Mouse (Mus musculus) erythroid progenitor cell, adult 5-6 weeks (primary cell): ENCODE measurements around the gene Ftsj3. TPM values are rescaled to one million over a fixed set of nuclear protein-coding genes. Genes with fewer than 3 reads are reported as not detected.

Experiments used
- ATAC-seq: replicated peaks from 2 replicates; pipeline ENCODE4 v1.8.0; 2016; ENCODE audit warnings: moderate number of reproducible peaks, mild to moderate bottlenecking, moderate TSS enrichment, inconsistent platforms; ENCODE audit not compliant: poor library complexity, low FRiP score, severe bottlenecking
- total RNA-seq, 2 experiments: library from RNA; stranded (forward) in 1 of 2; stranded (reverse) in 1 of 2; fragments of 150-400 nt in 1 of 2; fragments of 186-747, 209-891 nt in 1 of 2; gene quantifications; 2 replicates each; pipeline versions ENCODE4 v1.2.3 to v1.2.4; 2015 to 2017; ENCODE audit warnings: low replicate concordance in 2 of 2

The Ftsj3 gene
- total RNA-seq (2015; ENCODE audit: low replicate concordance) (6.5 and 13.8 TPM in 2 replicates), total RNA-seq (2017; ENCODE audit: low replicate concordance) (19.1 and 20.7 TPM in 2 replicates)

DNA sequence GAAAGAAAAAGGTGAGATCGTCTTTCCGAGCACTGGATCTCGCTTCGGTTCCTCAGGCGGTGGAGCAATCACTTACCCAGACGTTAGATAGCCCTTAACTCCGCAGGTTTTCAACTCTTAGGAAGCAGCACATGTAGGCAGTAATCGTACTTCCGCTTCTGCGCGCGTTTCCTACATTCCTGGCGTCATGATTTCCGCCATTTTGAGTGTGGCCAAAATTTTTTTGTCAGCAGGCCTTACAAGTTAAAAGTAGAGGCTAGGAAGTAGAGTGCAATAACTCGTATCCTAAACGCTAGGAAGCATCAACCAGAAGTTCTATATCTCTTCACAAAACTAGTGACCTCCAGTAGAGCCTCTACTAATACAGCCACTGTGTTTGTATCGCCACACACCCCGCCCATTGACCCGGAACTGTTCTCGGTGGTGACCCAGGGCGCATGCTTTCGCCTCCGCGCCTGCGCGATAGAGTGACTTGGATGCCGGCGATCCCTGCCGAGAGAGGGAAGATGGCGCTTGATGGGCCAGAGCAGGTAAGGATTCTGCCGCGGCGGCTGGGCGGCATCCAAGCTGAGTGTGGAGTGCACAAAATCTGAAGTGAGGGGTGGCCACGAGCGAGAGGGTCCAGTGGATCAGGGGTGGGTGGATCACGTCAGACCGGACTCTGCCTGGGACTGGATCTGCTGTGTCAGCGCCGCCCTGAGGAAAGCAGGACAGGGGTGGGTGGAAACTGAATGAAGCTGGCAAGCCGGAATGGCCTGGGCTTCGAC lies at the start of gene Ftsj3, which contains the start of gene Psmc5:
TSS of gene Ftsj3 (minus strand) at position 395 of the 767 bp plus-strand sequence.
TSS of gene Psmc5 (plus strand) at position 470 of the 767 bp plus-strand sequence.
- peak; percentile 97 for ATAC-seq

DNA sequence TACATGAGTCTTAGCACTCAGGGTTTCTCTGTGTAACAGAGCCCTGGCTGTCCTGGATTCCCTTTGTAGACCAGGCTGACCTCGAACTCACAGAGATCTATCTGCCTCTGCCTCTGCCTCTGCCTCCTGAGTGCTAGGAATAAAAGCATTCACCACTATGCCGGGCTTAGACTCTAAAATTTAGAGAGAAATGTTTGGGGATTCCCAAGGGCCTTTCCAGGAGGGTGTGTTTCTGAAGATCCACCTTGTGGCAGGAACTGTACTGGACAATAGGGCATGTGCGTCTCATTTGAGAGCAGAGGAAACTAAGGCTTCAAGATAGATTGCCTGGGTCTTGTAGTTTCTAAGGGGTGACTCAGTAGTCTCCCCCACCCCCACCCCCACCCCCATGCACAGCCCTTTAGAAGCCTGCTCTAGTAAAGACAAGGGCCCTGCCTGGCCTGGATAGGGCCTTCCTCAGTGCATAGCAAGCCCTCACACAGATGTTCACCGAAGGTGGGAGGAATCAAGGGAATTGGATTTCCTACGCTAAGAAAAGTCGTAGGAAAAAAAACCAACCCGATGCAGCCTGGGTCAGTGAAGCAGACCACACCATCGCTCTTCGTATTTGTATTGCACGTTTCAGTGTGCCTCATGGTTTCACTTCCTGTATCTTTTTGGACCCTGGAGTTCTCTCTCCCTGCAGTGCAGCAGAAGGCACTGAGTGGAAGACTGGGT lies 49.6 kb upstream of the Ftsj3 start:
- no peak for ATAC-seq

DNA sequence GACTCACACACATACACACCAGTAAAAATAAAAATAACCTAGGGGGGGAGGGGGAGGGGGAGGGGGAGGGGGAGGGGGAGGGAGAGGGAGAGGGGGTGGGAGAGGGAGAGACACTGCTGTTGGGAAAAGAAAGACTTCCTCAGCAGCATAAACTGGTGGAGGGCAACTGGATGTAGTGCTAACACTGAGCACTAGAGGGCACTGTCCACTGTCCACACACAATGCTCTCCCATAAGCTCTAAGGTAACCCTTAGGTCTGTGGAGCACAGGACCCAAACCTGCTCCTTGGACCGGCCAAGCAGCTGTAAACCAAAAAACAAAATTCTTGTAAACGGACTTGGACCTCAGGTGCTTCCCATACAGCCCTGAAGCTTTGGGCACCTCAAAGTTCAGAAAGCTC lies 46.8 kb upstream of the Ftsj3 start:
- peak; percentile 78 for ATAC-seq

DNA sequence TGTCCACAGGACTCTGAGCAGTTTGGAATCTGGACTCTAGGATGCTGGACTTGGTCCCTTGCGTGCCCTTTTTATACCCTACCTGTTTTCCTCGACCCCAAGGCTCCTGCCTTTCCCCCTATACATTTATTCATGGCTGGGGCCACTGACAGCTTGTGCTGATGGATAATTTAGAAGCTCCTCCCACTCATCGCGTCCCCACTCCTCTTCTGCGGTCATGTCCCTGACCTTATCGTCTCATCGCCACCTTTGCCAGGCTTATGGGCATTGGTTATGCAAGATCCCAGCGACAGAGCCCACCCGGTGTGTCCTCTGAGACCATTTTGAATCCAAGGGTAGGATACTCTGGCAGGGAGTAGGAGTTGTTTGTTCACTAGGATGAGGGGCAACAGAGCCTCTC lies 45.9 kb upstream of the Ftsj3 start, which contains the start of gene Gh:
TSS of gene Gh (minus strand) at position 101 of the 400 bp plus-strand sequence.
- no peak for ATAC-seq

DNA sequence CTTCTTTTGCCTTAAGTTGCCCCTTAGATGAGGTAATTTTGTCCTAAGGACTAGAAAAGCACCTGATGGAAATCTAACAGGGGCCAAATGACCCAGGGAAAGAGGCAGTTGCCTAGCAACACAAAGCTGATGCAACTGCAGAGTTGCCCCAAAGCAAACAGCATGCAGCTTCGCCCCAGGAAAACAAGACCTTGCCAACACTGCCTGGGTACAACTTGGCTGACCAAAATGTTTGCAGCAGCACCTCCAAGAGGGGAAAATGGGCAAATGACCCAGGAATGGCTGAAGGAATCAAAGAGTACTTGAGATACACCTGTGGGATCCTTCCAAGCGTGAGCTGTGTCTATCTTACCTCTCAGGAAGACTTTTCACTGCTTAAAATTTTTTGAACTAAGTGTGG lies 36.0 kb upstream of the Ftsj3 start:
- no peak for ATAC-seq

DNA sequence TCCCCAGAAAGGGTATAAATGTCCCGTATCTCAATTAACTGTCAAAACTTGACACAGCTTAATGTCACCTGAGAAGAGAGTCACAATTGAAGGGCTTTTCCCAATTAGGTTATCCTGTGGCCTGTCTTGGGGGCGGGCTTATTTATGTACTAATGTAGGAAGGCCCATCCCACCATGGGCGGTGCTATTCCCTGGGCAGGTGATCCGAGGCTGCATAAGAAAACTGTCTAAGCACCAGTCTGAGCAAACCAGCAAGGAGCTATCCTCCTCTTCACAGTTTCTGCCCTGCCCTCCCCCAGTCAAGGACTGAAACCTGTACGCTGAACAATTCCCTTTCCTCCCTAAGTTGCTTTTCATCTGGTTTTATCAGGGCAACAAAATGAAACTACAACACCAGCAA lies 34.5 kb upstream of the Ftsj3 start:
- ATAC-seq: no peak

DNA sequence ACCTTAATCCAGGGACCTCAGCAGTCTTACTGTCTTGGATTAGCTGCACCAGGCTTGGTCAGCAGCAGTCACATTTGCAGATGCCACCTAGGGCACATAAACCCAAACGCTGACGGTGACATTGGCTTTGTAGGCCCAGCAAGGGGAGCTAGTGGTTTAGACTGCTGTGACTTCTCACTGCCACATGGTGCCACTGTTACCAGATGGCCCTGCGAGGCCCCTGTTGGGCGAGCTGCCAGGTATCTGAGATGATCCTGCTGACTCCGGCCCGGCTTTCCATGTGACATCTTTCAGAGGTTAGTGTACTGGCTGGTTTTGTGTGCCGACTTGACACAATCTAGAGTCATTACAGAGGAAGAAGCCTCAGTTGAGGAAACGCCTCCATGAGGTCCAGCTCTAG lies 33.5 kb upstream of the Ftsj3 start:
- 0 out of 2 replicates have a peak, but pooled peaks have one; percentile 54 for ATAC-seq

DNA sequence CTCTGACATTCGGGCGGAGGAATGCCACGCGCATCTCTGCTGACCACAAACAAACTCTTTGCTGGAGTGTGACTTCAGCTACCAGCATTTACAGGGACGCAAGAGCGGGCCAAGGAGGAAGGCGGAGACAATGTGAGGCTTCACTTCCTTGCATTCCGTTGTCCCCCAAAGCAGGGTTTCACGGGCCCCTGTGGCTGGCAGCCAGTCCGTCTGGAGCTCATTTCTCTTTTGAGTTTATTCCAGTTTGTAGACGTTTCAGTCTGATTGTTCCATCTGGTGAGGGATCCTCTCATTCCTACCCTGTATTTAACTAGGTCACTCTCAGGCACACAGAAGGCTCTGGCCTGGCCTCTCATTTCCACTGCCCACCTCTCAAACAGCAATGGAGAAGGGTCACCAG lies 31.1 kb upstream of the Ftsj3 start:
- ATAC-seq: no peak

DNA sequence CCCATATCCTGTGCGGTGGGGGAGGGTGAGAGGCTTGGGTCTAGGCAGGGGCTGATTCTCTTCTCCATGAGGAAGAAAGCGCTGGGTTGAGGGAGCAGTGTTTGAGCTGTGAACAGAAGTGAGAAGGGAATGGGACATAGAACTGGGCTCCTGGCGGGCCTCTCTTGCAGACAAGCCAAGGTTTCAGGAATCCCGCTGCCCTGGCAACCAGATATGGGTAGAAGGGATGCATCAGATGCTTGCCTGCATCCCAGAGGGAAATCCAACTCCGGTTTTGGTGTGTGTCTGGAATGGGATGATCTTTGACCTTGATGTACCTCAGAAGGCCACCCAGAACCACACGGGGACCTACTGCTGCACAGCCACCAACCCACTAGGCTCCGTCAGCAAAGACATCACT lies 30.3 kb upstream of the Ftsj3 start:
- ATAC-seq: no peak

DNA sequence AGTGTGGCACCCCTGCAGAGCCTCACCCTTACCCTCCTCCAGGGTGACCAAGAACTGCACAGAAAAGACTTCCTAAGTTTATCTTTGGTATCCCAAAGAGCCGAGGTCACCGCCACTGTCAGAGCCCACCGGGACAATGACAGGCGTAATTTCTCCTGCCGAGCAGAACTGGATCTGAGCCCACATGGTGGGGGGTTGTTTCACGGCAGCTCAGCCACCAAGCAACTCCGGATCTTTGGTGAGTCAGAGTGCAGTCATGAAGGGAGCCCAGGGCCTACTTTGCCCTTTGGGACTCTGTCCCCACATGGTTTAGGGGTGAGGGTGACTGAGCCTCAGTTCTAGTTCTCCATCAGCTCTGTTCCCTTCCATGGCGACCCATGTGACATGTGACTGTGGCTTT lies 28.2 kb upstream of the Ftsj3 start:
- ATAC-seq: no peak

DNA sequence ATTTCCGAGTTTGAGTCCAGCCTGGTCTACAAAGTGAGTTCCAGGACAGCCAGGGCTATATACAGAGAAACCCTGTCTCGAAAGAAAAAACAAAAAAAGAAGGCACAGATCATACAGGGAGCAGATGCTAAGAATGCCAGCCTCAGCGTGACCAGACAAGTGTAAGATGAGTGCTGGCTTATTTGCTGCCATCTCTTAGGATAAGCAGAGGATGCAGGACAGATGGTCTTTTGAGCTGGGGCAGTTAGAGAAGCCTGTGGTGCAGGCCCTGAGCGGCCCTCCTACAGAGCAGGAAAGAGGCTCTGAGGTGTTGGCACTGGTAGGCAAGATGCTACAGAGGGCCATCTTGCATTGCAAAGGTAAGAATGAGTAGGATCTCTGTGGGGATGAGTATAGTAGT lies 27.5 kb upstream of the Ftsj3 start:
- no peak for ATAC-seq

DNA sequence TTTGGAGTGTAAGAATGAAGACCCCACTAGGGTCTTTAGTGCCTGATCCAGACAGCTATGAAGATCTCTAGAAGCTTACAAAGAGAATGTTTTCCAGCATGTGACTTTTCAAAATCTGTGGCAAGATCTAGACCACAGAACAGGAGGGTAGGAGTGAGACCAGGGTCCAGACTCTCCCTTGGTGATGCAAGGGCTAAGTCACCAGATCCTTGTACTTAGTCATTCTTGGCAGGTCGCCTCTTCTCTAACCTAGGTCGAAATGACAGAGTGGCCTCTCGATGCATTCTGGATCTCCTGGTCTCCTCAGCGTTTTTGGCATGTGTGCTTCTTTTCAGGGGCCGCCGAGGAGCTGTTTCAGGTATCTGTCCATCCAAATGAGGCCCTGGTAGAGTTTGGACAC lies 26.6 kb upstream of the Ftsj3 start:
- no peak for ATAC-seq

DNA sequence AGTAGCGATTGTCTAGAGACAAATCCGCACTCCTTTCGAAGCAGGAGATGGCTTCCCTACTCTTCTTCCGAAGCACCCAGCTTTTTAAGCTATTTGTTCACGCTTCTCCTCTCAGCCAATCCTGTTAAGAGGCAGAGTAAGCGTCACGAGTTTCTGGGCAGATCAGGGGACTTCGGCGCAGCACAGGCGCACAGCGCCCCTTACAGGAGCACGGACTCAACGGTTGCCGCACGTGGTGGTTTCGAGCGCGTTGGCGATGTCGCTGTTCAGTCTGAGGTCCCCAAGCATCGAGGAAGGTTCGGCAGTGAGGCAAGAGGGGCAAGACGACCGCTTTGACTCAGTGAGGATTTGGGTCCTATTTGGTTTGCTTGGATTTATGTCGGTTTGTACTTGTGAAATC lies 20.6 kb upstream of the Ftsj3 start, which contains the start of gene Tcam1:
TSS of gene Tcam1 (plus strand) at position 219 of the 400 bp plus-strand sequence.
- peak; percentile 43 for ATAC-seq

DNA sequence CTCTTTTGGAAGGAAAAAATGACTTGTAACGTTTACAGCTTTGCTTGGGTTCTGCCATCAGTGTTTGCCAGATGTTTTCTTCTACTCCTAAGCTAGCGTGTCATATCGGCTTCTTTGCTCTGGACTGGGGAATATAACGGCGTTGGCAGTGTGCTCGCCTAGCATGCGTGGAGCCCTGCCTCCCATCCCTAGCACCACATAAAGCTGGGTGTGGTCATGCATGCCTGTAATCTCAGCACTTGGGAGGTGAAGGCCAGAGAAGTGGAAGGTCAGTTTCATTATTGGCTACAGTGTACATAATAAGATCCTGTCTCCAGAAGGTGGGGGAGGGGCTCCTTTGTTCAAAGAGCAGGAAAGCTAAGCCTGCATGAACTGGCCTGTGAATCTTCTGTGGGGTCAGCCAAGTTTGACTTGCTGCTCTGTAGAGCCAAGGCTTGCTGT lies 19.1 kb upstream of the Ftsj3 start:
- ATAC-seq: no peak

DNA sequence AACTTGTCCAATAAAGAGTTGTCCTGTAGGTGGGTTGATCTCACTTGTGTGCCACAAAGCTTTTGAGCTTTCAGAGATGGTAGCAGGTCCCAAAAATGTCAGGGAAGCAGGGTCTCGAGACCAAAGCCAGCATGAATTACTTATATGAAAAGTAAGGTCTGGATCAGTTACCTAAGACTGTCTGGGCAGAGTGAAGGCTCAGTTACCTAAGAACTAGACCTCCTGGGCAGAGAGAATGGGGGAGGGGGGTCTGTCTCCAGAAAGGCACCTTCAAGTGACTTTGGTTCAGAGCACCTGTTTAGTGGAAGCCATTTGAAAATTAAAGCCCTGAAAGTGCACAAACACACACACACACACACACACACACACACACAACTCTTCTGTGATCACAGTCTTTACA lies 18.5 kb upstream of the Ftsj3 start:
- no peak for ATAC-seq

DNA sequence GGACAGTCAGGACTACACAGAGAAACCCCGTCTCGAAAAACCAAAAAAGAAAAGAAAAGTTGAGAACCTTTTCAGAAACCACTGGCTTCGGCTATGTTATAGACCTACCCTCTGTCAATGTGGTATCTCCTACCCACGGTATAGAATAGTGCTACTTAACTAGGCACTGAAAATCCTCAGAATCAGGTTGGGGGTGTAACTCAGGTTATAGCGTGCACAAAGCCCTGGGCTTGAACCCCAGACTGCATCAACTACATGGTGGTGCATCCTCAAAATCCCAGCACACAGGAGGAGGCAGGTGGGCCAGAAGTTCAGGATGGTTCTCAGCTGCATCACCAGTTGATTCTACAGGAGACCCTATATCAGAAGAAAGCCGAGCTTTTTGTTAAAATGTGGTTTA lies 17.9 kb upstream of the Ftsj3 start:
- ATAC-seq: no peak

DNA sequence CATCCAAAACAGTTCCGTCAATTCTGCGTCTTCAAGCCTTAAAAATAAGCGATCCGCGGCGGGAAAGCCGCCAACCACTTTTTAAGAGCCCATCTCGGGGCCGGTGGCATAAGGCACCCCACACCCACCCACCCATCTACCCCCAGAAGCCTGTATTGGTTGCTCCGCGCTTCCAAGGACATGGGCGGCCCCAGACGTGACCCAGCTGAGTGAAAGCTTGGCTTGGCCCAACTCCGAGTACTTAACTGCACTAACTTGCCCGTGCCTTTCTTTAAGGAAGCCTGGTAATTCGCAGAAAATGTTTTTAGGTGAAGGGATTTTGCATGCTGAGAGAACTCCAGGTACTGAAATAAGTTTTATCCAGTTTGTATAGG lies 17.4 kb upstream of the Ftsj3 start:
- ATAC-seq: no peak

DNA sequence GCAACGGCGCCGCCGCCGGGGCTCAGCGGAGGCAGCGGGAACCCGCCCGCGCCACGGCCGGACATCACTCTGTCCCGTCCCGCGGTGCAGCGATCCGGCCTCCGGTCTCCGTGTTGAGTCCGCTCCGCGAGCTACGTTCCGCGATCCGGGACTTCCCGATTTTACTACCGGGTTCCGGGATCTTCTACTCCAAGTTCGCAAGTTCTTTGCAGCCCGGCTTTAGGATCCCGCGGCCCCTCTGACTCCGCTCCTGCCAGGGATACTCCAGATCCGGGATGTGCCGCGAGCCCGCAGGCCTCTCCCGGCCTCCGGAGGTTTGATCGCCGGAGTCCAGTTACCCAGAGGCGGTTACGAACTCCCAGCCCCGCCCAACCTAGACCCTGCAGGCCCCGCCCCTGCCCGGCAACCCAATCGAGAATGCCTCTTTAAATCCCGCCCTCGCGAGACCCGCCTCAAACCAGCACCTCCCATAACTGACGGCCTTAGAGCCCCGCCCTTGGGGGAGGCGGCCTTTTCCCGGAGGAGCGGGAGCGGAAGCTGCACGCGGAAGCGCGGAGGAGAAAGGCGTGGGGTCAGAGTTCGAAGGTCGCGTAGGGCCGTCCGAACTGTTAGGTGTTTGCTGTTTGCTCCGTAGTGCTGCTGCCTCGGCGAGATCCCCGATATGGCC lies 16.9 kb upstream of the Ftsj3 start, which contains the start of gene Smarcd2:
TSS of gene Smarcd2 (minus strand) at position 329 of the 667 bp plus-strand sequence.
- ATAC-seq: peak; percentile 88

DNA sequence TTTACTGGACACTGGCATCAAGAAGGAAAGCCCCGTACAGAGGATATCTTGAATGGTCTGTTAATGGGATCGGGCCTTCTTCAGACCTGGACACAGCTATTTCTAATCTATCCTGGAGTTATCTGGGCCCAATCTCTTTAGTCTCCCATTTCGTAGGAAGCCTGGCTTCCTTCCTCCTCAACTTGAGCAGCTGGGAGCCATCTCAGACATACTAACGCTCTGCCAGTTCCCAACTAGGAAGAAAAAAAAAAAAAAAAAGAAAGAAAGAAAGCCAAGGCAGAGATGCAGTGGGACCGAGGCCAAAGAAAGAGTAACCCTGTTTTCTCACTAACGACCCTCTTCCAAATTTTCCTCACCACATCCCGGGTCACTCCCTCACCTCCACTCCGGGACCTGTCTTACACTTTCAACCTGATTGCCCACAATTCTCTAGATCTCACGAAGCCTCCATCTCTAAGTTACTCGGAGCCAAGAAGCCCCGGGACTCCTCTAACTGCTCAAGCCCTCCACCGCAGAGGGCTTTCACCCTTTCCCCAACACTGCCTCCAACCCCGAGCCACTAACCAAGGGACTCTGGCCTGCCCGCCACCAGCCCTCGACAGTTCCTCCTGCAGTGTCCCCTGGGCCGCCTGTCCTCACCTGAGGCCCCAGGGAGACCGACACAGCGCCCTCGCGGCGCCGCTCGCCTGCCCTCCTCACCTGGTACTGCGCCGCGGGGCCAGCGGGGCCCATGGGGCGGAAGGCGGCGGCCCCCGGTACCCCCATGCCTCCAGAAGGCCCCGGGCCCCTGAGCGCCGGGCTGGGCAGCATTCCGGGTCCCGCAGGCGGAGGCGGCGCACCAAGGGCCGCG lies 16.1 kb upstream of the Ftsj3 start:
- peak; percentile 46 for ATAC-seq
